Mouse (Mus musculus): ENCODE measurements around the gene Nedd8. TPM values are rescaled to one million over a fixed set of nuclear protein-coding genes. Genes with fewer than 3 reads are reported as not detected.

Gene Nedd8
- polyA plus RNA-seq, 1 experiment = 361 TPM

DNA sequence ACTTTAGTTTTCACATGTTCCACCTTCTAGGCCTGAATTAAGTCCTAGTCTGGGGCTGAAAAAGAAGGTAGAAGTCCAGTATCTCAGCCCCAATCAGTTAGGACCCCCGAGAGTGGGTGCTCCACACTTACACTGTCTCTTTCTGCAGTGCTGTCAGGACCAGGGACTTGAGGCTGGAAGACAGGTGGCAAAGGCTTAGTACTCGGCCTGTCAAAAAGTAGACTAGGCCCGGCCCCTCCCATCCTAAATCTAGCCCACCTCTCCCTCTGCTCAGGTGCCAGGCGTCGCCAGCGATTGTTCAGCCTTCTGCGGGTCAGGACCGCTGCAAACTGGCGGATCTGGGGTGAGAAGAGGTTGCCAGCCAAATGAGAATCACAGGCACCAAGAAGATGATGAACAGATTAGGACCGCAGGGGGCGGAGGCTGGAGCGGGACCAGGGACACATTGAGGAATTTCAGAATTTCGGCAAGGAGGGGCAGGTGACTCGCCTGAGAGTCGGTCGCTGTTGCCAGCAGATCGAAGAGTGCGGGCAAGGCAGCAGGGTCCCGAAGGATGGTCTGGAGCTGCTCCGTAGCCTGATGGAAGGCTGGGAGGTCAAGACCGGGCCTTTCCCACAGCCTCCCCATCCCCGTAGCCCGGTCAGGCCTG, 36.9 kb downstream of the Nedd8 start:
- no peaks in the 10 kb centered on the region for H3K27me3 ChIP-seq (ENCODE audit: control insufficient read depth, insufficient read depth, insufficient read length)
- peak overlapping the region; percentile 30 for H3ac ChIP-seq (ENCODE audit: control insufficient read depth, insufficient read length)
- H3K36me3 ChIP-seq (ENCODE audit: control insufficient read depth, insufficient read depth) = peaks cover 18% of the 10 kb centered on the region
- H3K4me3 ChIP-seq = peak overlapping the region; percentile 77
- H3K4me2 ChIP-seq (ENCODE audit: low read depth) = peak overlapping the region; percentile 90
- no peak for TF ChIP-seq CEBPB (IDR thresholded peaks at IDR 0.05; ENCODE audit: insufficient read depth, poor library complexity, severe bottlenecking)
- no peak for TF ChIP-seq REST (IDR thresholded peaks at IDR 0.05; ENCODE audit: insufficient read depth, insufficient read length)
- peak; percentile 64 to 87 (median 86) for TF ChIP-seq MYOD1 (IDR thresholded peaks at IDR 0.05; ENCODE audit: control insufficient read depth in 1 of 3, insufficient read length in 2 of 3, low read depth in 2 of 3)
- peaks cover 3% of the 10 kb centered on the region for H3K79me2 ChIP-seq (ENCODE audit: control insufficient read depth, insufficient read depth)

DNA sequence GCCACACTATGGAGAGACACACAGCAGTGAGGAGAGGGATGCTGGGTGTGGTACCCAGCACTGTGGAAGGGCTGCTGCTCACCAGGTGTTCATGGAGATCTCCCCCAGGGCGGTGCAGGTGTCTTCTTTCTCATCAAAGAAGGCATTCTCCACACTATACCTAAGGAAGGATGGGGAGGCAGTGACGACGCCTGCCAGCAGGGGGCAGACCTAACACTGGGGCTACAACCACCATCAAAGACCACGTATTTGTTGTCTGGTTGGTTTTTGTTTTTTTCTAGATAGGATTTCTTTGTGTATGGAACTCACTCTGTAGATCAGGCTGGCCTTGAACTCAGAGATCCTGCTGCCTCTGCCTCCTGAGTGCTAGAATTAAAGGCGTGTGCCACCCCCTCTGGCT, 42.6 kb downstream of the Nedd8 start:
- H3ac ChIP-seq (ENCODE audit: control insufficient read depth, insufficient read length) = no peak overlapping the region
- H3K27me3 ChIP-seq (ENCODE audit: control insufficient read depth, insufficient read depth, insufficient read length) = no peaks in the 10 kb centered on the region
- H3K4me2 ChIP-seq (ENCODE audit: low read depth) = no peak overlapping the region
- H3K4me3 ChIP-seq = no peak overlapping the region
- no peaks in the 10 kb centered on the region for H3K79me2 ChIP-seq (ENCODE audit: control insufficient read depth, insufficient read depth)
- TF ChIP-seq POLR2A (IDR thresholded peaks at IDR 0.05; ENCODE audit: insufficient read length, low read depth) (no peak), SRF (IDR thresholded peaks at IDR 0.05; ENCODE audit: control insufficient read depth, insufficient read length, low read depth) (no peak), TCF12 (IDR thresholded peaks at IDR 0.05; ENCODE audit: insufficient read depth, poor library complexity, severe bottlenecking) (no peak), MYOG (IDR thresholded peaks at IDR 0.05; ENCODE audit: control insufficient read depth in 1 of 3, insufficient read depth in 1 of 3, insufficient read length in 2 of 3, low read depth in 2 of 3) (no peak), MAX (IDR thresholded peaks at IDR 0.05; ENCODE audit: low read depth) (no peak), USF1 (IDR thresholded peaks at IDR 0.05; ENCODE audit: low read depth) (no peak), POLR2AphosphoS2 (IDR thresholded peaks at IDR 0.05; ENCODE audit: insufficient read length, low read depth) (no peak), TCF3 (IDR thresholded peaks at IDR 0.05; ENCODE audit: insufficient read length, low read depth) (no peak), CEBPB (IDR thresholded peaks at IDR 0.05; ENCODE audit: insufficient read depth, poor library complexity, severe bottlenecking) (no peak), REST (IDR thresholded peaks at IDR 0.05; ENCODE audit: insufficient read depth, insufficient read length) (no peak), E2F4 (IDR thresholded peaks at IDR 0.05; ENCODE audit: insufficient read depth) (no peak), MYOD1 (IDR thresholded peaks at IDR 0.05; ENCODE audit: control insufficient read depth in 1 of 3, insufficient read length in 2 of 3, low read depth in 2 of 3) (no peak)
- peaks cover 24% of the 10 kb centered on the region for H3K36me3 ChIP-seq (ENCODE audit: control insufficient read depth, insufficient read depth)

DNA sequence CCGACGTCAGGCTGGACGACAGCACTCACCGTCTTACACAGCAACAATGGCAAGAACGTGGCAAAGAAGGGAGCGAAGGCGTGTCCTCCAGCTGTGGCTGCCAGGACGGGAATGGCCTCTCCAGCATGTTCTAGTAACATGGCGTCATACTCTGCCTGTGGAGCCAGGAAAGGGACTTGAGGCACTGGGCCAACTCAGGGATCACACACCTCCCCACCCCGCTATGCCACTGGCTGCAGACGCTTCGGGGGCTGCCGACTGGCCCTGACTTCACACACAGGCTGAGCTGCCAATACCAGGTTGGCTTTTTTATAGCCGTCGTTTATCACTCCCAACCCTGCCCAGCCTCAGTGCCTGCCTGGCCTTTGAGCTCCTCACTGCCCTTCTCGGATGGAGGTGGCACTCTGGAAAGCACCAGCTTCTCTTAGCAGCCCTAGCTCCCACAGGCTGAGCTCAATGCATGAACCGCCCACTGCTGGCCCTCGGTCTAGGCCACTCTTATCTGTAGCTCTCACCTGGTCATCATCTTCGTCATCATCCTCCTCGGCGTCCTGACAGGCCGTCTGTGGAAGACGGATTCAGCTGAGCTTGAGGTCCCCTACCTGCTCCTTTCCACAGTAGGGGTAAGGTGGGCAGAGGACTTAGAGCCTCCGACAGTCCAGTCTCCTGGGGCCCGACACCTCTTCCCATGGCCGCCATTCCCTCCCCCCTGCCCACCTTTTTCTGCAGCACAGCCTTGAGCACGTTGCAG, 43.7 kb downstream of the Nedd8 start:
- no peaks in the 10 kb centered on the region for H3K27me3 ChIP-seq (ENCODE audit: control insufficient read depth, insufficient read depth, insufficient read length)
- no peaks in the 10 kb centered on the region for H3K79me2 ChIP-seq (ENCODE audit: control insufficient read depth, insufficient read depth)
- no peak overlapping the region for H3ac ChIP-seq (ENCODE audit: control insufficient read depth, insufficient read length)
- TF ChIP-seq POLR2AphosphoS2 (IDR thresholded peaks at IDR 0.05; ENCODE audit: insufficient read length, low read depth) (no peak), POLR2A (IDR thresholded peaks at IDR 0.05; ENCODE audit: insufficient read length, low read depth) (no peak), SRF (IDR thresholded peaks at IDR 0.05; ENCODE audit: control insufficient read depth, insufficient read length, low read depth) (no peak), CEBPB (IDR thresholded peaks at IDR 0.05; ENCODE audit: insufficient read depth, poor library complexity, severe bottlenecking) (no peak), MAX (IDR thresholded peaks at IDR 0.05; ENCODE audit: low read depth) (no peak)
- H3K4me3 ChIP-seq = no peak overlapping the region
- no peak overlapping the region for H3K4me2 ChIP-seq (ENCODE audit: low read depth)
- H3K36me3 ChIP-seq (ENCODE audit: control insufficient read depth, insufficient read depth) = peaks cover 16% of the 10 kb centered on the region

DNA sequence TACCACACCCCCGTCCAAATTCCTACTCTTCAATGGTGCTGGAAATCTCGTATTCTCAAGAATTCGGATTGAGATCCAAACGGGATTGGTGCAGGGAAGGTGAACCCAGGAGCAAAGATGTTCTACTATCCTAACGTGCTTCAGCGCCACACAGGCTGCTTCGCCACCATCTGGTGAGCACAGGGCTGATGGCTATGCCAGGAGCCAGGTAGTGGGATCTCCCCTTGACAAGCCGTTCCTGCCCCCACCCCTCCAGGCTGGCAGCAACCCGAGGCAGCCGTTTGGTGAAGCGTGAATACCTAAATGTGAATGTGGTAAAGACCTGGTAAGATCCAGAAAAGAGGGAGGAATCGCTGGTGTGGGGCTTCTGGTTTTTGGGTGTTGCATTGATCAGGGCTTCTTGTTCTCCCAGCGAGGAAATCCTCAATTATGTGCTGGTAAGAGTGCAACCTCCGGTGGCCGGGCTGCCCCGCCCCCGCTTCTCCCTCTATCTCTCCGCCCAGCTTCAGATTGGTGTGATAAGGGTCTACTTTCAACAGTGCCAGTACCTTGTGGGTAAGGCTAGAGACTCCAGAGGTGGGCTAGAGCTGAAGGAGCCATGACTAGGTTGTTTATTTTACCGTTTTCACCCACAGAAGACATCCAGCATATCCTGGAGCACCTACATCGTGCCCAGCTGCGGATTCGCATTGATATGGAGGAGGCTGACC, 53.3 kb downstream of the Nedd8 start:
- TF ChIP-seq E2F4 (IDR thresholded peaks at IDR 0.05; ENCODE audit: insufficient read depth) = no peak
- no peak for TF ChIP-seq POLR2A (IDR thresholded peaks at IDR 0.05; ENCODE audit: insufficient read length, low read depth)
- no peak for TF ChIP-seq REST (IDR thresholded peaks at IDR 0.05; ENCODE audit: insufficient read depth, insufficient read length)
- no peak for TF ChIP-seq CEBPB (IDR thresholded peaks at IDR 0.05; ENCODE audit: insufficient read depth, poor library complexity, severe bottlenecking)
- no peak for TF ChIP-seq TCF12 (IDR thresholded peaks at IDR 0.05; ENCODE audit: insufficient read depth, poor library complexity, severe bottlenecking)
- TF ChIP-seq POLR2AphosphoS2 (IDR thresholded peaks at IDR 0.05; ENCODE audit: insufficient read length, low read depth) = no peak
- TF ChIP-seq MAX (IDR thresholded peaks at IDR 0.05; ENCODE audit: low read depth) = no peak
- TF ChIP-seq MYOG (IDR thresholded peaks at IDR 0.05; ENCODE audit: control insufficient read depth in 1 of 3, insufficient read depth in 1 of 3, insufficient read length in 2 of 3, low read depth in 2 of 3) = no peak
- TF ChIP-seq MYOD1 (IDR thresholded peaks at IDR 0.05; ENCODE audit: control insufficient read depth in 1 of 3, insufficient read length in 2 of 3, low read depth in 2 of 3) = no peak
- no peak for TF ChIP-seq TCF3 (IDR thresholded peaks at IDR 0.05; ENCODE audit: insufficient read length, low read depth)
- no peak for TF ChIP-seq USF1 (IDR thresholded peaks at IDR 0.05; ENCODE audit: low read depth)
- TF ChIP-seq SRF (IDR thresholded peaks at IDR 0.05; ENCODE audit: control insufficient read depth, insufficient read length, low read depth) = no peak
- no peak overlapping the region for H3ac ChIP-seq (ENCODE audit: control insufficient read depth, insufficient read length)
- H3K4me3 ChIP-seq = no peak overlapping the region

More for the DNA sequence above, 53.3 kb downstream of the Nedd8 start:
- Histone ChIP-seq H3K4me2 (ENCODE audit: low read depth) (no peak overlapping the region), H3K27me3 (ENCODE audit: control insufficient read depth, insufficient read depth, insufficient read length) (no peaks in the 10 kb centered on the region), H3K79me2 (ENCODE audit: control insufficient read depth, insufficient read depth) (no peaks in the 10 kb centered on the region), H3K36me3 (ENCODE audit: control insufficient read depth, insufficient read depth) (no peaks in the 10 kb centered on the region)

Data from myocyte (in vitro differentiated cells).